Mouse (Mus musculus) lung, embryonic 16.5 days (tissue): ENCODE data around the gene Tmem19. TPM values are rescaled to one million over a fixed set of nuclear protein-coding genes. Genes with fewer than 3 reads are reported as not detected.

ENCODE experiments used
- ATAC-seq: fragments of 200-750 bp; cut with Nextera tagmentation; 2 replicates; pipeline ENCODE4 v1.8.0; 2017; ENCODE audit warnings: low read depth, mild to moderate bottlenecking, moderate library complexity
- H3K27ac ChIP-seq: fragments of 300-500 bp; sonication (generic); 2 replicates; pipeline ENCODE4 v1.5.1; 2014; ENCODE audit warnings: mild to moderate bottlenecking, control low read depth, low read length
- H3K27me3 ChIP-seq: fragments of 300-500 bp; sonication (generic); 2 replicates; pipeline ENCODE4 v1.6.1; 2014; ENCODE audit warnings: low read depth, low read length, mixed read lengths; ENCODE audit not compliant: control insufficient read depth, insufficient read depth
- H3K36me3 ChIP-seq: fragments of 300-500 bp; sonication (generic); 2 replicates; pipeline ENCODE4 v1.6.1; 2014; ENCODE audit warnings: low read length; ENCODE audit not compliant: control insufficient read depth, insufficient read depth
- H3K4me1 ChIP-seq: fragments of 300-500 bp; sonication (generic); replicated peaks from 2 replicates; pipeline ENCODE4 v1.6.1; 2014; ENCODE audit warnings: low read length, mixed read lengths; ENCODE audit not compliant: control insufficient read depth, insufficient read depth
- H3K4me2 ChIP-seq: fragments of 300-500 bp; sonication (generic); 2 replicates; pipeline ENCODE4 v1.6.1; 2014; ENCODE audit warnings: low read depth, low read length, control low read depth
- H3K4me3 ChIP-seq: fragments of 300-500 bp; sonication (generic); 2 replicates; pipeline ENCODE4 v1.5.1; 2014; ENCODE audit warnings: mild to moderate bottlenecking, low read length, control low read depth
- H3K9ac ChIP-seq: fragments of 300-500 bp; sonication (generic); 2 replicates; pipeline ENCODE4 v1.6.1; 2014; ENCODE audit warnings: low read length, control low read depth
- H3K9me3 ChIP-seq: fragments of 300-500 bp; sonication (generic); 2 replicates; pipeline ENCODE4 v1.6.1; 2016; ENCODE audit warnings: low read length; ENCODE audit not compliant: control insufficient read depth
- WGBS: fragments of 180-500 bp; shearing (Covaris S2); extraction: QIAGEN DNeasy Blood & Tissue Kit; methylation state at CpG from one replicate; pipeline ENCODE4 v1.1.7; 2014; 5-methylcytosine and 5-hydroxymethylcytosine counted together
- polyA plus RNA-seq: library from polyadenylated mRNA; unstranded; fragments of >200 nt; fragmentation: Nextera tagmentation; extraction: Ambion mirVana; gene quantifications from 2 replicates; pipeline ENCODE4 v1.2.1, GENCODE M21; 2015

The Tmem19 gene
- polyA plus RNA-seq, 1 experiment from 2014 or later = 28.9 TPM

GRCm38 (mm10) chr10:115314582-115315452, 47.5 kb downstream of the Tmem19 start:
- WGBS = 0% methylated on average over 44 of the region's 73 CpGs

DNA sequence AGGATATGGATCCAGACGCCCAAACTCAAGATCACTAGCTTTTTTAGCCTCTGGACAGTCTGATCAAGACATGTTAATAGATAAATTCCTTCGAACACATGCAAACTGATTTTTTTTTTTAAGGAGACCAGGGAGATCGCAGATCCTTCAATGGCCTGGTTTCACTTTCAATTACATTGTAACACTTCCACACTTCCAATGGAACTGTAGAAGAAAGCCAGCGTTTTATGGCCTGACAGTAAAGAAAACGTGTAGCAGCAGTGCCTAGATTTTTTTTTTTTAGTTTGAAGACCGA, 48.1 kb downstream of the Tmem19 start:
- H3K9me3 ChIP-seq = no peaks in the 10 kb centered on the region
- H3K4me2 ChIP-seq = peak overlapping the region; percentile 85
- peak overlapping the region; percentile 78 for H3K4me3 ChIP-seq
- H3K9ac ChIP-seq = peak overlapping the region; percentile 90
- H3K36me3 ChIP-seq = no peaks in the 10 kb centered on the region
- H3K27me3 ChIP-seq = no peaks in the 10 kb centered on the region
- ATAC-seq = no peak
- no peak overlapping the region for H3K27ac ChIP-seq
- H3K4me1 ChIP-seq = peaks cover 26% of the 10 kb centered on the region
- WGBS = 9% methylated on average over 6 of the region's 6 CpGs

More at GRCm38 (mm10) chr10:115314582-115315452, 47.5 kb downstream of the Tmem19 start:
- Histone ChIP-seq H3K4me1 (peaks cover 26% of the 10 kb centered on the region), H3K27ac (peak overlapping the region; percentile 92), H3K4me2 (peak overlapping the region; percentile 85), H3K9ac (peak overlapping the region; percentile 90), H3K27me3 (no peaks in the 10 kb centered on the region), H3K4me3 (peak overlapping the region; percentile 78), H3K36me3 (no peaks in the 10 kb centered on the region), H3K9me3 (no peaks in the 10 kb centered on the region)
- peak; percentile 71 for ATAC-seq

DNA sequence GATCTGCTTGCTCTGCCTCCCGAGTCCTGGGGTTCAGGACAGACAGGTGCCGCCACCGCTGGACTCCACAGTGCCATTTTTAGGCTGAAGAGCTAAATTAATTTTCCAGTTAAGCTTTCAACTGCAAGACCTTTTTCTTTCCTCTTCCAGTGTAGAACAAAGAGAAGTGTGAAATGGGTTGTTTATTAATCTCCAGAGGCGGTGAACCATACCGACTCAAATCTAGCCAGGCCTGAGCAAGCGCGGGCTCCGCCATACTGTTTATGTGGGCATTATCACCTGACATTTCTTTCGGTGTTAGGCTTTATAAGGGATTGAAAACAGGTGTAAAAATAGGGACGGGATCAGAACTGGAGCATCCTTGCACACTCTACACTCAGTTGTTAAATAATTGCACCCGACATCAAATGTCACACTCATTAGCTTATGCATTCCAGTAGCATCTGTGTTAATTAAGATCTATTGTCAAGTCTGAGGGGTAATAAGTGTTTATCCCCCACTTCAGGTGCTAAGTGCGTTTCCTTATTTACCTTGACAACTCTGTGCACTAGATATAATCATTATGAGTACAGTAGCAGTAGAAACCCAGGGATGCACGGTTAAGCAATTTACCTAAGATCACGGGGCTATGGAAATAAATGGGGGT, 48.5 kb downstream of the Tmem19 start:
- no peaks in the 10 kb centered on the region for H3K9me3 ChIP-seq
- ATAC-seq = no peak
- H3K36me3 ChIP-seq = no peaks in the 10 kb centered on the region
- H3K4me3 ChIP-seq = peak overlapping the region; percentile 78
- 67% methylated on average over 14 of the region's 14 CpGs for WGBS
- peak overlapping the region; percentile 85 for H3K4me2 ChIP-seq
- H3K4me1 ChIP-seq = peaks cover 26% of the 10 kb centered on the region
- H3K27me3 ChIP-seq = no peaks in the 10 kb centered on the region
- H3K9ac ChIP-seq = peak overlapping the region; percentile 90
- H3K27ac ChIP-seq = no peak overlapping the region

DNA sequence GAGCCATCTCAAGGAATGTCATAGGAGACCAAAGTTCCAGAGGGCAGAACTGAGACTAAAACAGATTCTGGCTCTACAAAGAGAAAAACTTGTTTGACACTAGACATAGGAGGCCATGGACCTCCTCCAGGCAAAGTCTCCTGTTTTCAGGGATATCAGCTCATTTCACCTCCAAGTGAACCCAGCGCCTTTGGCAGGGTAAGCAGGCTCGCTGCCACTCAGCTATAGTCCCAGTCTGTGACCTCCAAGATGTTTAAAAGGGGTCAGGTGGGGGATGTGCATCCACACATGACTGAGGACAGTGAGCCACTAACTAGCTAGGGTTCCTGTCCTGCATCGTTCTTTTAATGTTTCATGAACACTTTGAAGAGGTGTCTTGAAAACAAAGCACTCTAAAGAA, 49.6 kb downstream of the Tmem19 start:
- H3K27me3 ChIP-seq = no peaks in the 10 kb centered on the region
- no peak overlapping the region for H3K27ac ChIP-seq
- no peak overlapping the region for H3K4me2 ChIP-seq
- no peaks in the 10 kb centered on the region for H3K36me3 ChIP-seq
- H3K9ac ChIP-seq = no peak overlapping the region
- 24% methylated on average over 3 of the region's 3 CpGs for WGBS
- H3K4me3 ChIP-seq = no peak overlapping the region
- no peaks in the 10 kb centered on the region for H3K9me3 ChIP-seq
- ATAC-seq = no peak
- peaks cover 26% of the 10 kb centered on the region for H3K4me1 ChIP-seq

DNA sequence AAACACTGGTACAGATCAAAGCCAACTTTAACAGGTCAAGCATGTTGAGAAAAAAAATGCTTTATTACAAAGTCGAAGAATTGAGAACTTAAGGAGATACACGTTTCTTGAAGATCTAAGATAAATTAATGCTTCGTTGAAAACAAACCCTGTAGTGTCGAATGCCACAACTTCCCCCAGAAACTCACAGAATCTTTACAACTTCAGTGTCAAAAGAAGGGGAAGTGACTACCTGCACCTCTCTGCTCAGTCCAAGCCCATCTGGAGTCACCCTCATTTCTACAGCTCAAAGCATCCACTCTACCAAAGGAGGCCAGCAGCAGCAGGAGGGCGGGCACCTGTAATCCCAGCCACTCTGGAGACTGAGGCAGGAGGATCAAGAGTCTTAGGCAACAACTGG, 50.1 kb downstream of the Tmem19 start:
- Histone ChIP-seq H3K4me1 (peaks cover 26% of the 10 kb centered on the region), H3K9ac (no peak overlapping the region), H3K27ac (no peak overlapping the region), H3K27me3 (no peaks in the 10 kb centered on the region), H3K9me3 (no peaks in the 10 kb centered on the region), H3K4me3 (no peak overlapping the region), H3K36me3 (no peaks in the 10 kb centered on the region), H3K4me2 (no peak overlapping the region)
- 70% methylated on average over 5 of the region's 5 CpGs for WGBS
- ATAC-seq = no peak

GRCm38 (mm10) chr10:115311263-115311965, 50.9 kb downstream of the Tmem19 start:
- Histone ChIP-seq H3K27ac (no peak overlapping the region), H3K9me3 (no peaks in the 10 kb centered on the region), H3K4me1 (peaks cover 25% of the 10 kb centered on the region), H3K27me3 (no peaks in the 10 kb centered on the region), H3K9ac (no peak overlapping the region), H3K4me2 (no peak overlapping the region), H3K36me3 (no peaks in the 10 kb centered on the region), H3K4me3 (no peak overlapping the region)
- no peak for ATAC-seq
- WGBS = 87% methylated on average over 14 of the region's 14 CpGs

GRCm38 (mm10) chr10:115309191-115309590, 53.1 kb downstream of the Tmem19 start:
- H3K4me1 ChIP-seq = peaks cover 19% of the 10 kb centered on the region
- H3K4me3 ChIP-seq = no peak overlapping the region

DNA sequence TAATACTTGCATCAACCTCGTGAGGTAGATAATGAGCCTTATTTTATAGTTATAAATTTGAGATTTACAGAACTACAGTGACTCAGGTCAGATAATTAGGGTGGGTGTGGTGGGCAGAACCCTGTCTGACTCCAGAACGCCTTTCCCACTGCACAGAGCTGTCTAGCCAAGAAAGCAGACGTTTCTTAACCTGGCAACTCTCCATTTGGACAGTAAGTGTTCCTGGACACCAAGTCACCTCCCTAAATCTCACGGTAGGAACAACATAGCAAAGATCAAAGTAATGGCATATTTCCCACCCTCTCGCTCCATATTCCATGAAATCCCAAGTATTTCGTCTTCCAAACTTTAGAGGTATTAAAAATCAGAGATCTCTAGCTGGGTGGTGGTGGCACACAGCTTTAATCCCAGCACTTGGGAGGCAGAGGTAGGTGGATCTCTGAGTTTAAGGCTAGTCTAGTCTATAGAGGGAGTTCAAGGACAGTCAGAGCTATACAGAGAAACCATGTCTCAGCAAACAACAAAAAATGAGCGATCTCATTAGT, 54.9 kb downstream of the Tmem19 start:
- Histone ChIP-seq H3K27ac (no peak overlapping the region), H3K27me3 (no peaks in the 10 kb centered on the region), H3K4me2 (no peak overlapping the region), H3K9ac (no peak overlapping the region), H3K4me3 (no peak overlapping the region), H3K4me1 (peaks cover 1% of the 10 kb centered on the region), H3K9me3 (no peaks in the 10 kb centered on the region), H3K36me3 (peaks cover 6% of the 10 kb centered on the region; the same call in 1 of the 2 replicates)
- WGBS = 78% methylated on average over 7 of the region's 7 CpGs
- no peak for ATAC-seq

More at GRCm38 (mm10) chr10:115309191-115309590, 53.1 kb downstream of the Tmem19 start:
- ATAC-seq = no peak
- Histone ChIP-seq H3K27me3 (no peaks in the 10 kb centered on the region), H3K9me3 (no peaks in the 10 kb centered on the region), H3K9ac (no peak overlapping the region), H3K4me2 (no peak overlapping the region), H3K27ac (no peak overlapping the region), H3K36me3 (0 out of 2 replicates have a peak, but pooled peaks cover under 1% of the 10 kb centered on the region)
- 89% methylated on average over 4 of the region's 4 CpGs for WGBS

GRCm38 (mm10) chr10:115298683-115299082, 63.6 kb downstream of the Tmem19 start:
- ATAC-seq = no peak
- Histone ChIP-seq H3K36me3 (peaks cover 28% of the 10 kb centered on the region), H3K4me2 (no peak overlapping the region), H3K9me3 (no peaks in the 10 kb centered on the region), H3K9ac (no peak overlapping the region), H3K4me3 (no peak overlapping the region), H3K4me1 (no peaks in the 10 kb centered on the region), H3K27ac (no peak overlapping the region), H3K27me3 (no peaks in the 10 kb centered on the region)
- WGBS = 87% methylated on average over 4 of the region's 4 CpGs
